Mouse (Mus musculus) frontal cortex, postnatal 36 days (tissue): ENCODE results near the gene Calcrl.
"Not testable (repeated sequence)": the region's sequence is repeated elsewhere in the genome, so short reads cannot be mapped to it uniquely, and the experiment has no call there.

Experiments used
- DNase-seq, 2 experiments: peaks; one replicate each; pipeline ENCODE4 v3.0.0; 2022; ENCODE audit warnings: low spot score in 2 of 2

Calcrl gene

DNA sequence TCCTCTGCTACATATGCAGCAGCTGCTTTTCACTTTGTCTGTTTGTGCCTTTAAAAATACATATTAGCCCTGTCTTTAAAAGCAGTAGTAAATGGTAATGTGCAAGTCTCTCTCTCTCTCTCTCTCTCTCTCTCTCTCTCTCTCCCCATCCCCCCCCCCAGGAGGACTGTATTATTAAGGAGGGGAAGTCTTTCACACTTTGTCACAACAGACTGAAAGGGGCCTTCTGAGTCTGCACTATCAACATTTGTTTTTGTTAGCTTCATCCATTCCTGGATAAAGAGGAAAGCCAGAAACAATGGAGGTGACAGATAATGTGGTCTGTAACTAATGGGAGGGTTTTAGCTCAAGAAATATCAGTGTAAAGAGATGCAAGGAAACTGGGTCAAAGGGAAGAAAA is 36.1 kb downstream of the Calcrl start:
- no peak for DNase-seq

DNA sequence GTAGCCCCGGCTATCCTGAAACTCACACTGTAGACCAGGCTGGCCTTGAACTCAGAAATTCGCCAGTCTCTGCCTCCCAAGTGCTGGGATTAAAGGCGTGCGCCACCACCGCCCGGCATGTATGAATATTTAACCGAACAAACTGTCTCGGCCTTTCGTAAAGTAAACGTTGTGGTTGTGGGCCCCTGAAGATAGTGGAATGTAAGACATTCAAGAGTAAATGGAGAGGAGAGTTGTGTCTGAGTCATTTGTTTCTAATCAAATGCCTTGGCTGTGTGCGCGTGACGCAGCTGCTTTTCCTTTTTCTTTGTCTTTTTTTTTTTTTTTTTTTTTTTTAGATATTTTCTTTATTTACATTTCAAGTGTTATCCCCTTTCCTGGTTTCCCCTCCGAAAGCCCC is 36.7 kb downstream of the Calcrl start:
- not testable (repeated sequence) for DNase-seq

DNA sequence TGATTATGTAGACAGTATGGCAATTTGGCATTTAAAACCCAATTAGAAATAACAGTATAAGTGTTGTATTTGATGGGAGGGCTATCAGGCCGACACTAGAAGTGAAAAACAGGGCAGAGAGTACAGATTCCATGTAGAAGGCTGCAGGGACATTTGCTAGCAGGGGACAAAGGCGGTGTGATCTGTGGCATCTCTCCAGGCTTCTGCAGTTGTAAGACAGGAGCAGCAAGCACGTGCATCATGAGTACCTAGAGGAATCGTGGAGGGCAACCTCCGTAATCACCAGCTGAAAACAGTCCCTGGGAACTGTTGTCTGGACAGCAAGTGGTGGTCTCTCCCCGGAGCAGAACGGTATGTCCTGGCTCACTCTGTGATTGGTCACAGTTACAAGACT is 37.2 kb downstream of the Calcrl start:
- no peak for DNase-seq

DNA sequence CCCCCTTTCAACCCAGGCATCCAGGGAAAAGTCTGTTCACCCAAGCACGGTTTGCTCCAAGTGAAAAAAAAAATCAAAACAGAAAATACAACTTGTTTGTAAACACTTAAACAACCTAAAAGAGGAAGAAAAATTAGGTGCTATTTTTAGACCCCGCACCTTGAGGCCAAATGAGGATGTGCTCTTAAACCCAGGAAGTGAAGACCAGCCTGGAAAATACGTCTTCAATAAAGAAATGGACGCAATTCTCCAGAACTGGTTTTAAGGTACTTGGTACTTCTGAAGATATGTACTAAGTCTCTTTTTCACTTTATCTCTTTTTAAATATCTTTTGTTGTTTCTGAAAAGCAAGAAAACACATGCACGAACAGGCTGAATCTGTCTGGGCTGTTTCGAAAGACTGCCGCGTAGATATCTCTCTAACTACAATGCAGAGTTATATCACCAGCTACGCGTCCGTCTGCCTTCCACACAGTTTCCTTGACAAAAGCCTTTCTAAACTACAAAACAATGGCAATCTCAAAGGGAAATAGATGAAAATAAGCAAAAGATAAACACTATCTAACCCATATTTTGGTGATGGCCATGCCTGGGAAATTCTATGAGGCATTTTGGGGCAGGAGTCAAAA is 37.7 kb downstream of the Calcrl start:
- no peak for DNase-seq

DNA sequence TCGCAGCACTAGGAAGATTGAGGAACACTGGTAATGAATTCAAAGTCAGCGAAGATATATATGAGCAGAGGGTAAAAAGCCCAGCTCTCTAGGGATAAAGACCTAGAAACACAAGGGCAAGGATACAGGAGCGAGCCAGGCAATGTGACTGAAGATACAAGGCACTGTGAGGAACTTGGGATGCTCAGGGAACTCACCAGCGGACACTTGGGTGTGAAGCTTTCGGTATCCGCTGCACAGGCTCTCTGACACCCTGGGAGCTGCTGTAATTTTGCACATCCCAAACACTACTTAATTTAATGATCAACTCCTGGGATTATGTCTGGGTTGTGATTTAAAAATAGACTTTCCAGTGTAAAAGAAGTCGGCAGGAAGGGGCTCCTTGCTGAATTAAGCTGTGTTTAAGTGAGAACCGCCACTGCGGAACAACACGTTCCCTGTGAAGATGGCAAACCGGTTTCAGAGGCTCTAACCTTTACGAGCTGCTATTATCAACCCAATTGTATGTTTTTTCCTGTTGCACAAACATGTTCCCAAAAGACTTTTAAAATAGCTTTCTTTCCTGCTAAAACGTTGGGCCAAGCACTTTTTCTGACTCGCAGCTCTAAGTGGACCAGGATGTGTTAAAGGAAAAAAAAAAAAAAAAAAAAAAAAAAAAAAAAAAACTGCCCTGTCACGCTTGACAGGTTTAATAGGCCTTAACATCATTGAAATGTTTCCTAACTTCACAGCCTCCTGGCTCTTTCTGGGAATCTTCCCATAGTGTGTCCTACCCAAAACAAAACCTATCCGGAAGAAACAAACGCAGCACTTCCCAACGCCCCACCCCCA is 38.4 kb downstream of the Calcrl start:
- no peak for DNase-seq

DNA sequence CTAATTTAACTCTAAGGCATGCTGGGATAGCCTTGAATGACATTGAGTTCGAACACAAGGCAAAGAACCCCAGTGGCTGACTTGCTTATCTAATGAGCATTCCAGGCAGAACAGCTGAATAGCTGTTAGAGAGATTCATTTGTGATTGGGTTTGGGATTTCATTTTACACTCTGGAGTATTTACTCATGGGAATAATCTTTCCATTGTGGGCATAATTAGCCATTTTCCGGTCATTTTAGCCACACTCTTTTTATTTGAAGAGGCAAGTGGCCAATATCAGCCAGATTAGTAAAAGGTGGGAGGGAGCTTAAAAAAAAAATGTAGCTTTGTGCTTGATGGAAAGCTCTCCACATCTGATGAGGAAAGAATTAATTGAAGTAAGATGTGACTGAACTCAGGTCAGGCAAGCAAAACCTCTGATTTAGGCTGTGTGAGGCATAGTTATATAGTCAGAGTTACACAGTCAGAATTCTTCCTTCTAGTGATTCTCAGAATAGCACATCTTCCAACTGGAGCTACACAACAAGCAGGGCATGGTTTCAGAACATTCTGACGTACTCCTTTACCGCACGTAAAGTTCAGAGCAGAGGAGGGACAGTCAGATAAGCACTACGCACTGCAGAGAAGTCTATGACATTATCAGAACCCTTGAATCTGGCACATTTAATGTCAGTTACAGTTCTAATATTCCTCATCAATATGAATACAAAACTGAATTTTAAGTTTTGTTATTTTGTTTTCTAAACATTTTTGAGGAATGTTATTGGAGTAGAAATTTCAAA is 40.1 kb downstream of the Calcrl start:
- DNase-seq = no peak

DNA sequence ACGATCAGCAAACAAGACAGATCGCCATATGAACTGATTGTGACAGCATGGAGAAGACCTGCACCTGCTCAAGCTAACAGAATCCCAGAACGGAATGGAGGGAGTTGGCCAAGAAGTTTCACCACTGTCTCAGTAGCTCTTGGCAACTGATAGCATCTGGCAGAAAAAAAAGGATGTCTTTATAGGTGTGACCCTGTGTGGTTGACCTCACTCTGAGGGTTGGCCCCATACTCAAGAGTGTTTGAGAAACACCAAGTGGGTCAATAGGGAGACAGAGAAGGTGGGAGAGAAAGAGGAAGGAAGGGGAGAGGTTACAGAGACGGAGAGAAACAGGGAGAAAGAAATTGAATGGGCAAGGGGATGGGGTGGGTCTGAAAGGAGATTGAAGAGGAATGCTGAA is 41.4 kb downstream of the Calcrl start:
- DNase-seq = no peak

DNA sequence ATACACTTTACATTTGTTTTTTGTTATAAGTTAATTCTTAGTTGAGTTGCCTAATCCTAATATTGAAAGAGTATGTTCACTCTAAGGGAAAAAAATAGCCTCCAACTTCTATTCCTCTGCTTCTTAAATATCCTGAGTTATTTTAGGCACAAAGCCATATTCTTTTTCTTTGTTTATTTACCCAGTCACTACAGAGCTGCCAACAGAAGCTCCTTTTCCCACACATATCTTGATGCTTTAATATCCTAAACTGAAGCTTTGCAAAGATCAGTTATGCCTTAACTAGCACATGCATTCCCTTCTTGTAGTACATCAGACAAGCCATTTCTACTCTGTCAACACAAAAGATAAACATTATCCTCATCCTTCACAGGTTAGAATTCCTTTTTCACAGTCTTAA is 42.7 kb downstream of the Calcrl start:
- no peak for DNase-seq

DNA sequence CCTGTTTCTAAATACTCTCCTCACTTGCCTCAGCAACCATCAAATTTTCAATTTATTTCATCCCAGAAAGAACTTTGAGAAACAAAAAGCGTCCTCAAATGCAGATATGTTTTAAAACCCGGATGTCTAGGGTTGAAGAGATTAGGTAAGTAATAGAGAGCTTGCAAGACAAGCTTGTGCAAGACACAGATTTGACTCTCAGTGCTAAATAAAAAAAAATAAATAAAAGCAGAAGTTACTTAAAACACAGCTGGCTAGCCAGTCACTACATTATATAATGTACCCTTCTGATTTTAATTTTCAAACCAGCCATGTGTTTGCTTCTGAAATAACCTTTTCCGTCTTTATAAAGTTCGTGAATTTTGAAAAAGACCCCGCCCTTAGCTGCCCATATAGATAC is 43.2 kb downstream of the Calcrl start:
- no peak for DNase-seq

DNA sequence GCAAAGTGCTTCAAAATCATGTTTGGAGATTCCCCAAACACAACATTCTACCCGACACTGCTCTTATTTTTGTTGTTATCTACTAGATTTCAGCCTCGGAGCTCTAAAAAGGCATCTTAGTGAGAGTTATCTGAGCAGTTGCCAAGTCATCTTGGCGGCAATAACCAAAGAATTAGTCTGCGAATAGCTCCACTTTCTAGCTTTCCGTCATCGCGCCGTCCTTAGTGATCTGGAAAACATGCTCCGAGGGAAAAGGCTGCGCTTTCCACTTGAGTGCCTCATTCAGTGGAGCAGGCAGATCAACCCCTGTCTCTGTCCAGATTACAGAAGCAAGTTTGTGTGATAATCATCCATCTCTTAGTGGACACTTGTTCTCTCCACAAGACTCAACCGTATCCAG is 44.4 kb downstream of the Calcrl start:
- DNase-seq = no peak

DNA sequence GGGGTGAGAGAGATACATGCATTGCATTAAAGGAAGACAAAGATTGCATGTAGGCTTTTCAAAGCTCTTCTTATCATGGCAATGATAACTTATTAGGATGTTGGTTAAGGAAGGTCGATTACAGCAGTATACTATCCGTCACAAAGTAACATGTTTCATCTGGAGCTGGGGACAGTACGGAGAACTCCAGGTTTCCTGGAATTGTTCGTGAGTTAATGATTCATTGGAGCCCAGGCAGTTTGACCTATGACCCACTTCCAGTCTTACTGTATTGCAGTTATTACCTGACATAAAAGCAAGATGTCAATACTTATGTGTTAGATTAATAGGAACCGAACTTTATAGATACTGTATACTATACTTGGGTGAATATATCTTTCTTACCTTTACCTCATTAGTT is 46.5 kb downstream of the Calcrl start:
- DNase-seq = no peak

DNA sequence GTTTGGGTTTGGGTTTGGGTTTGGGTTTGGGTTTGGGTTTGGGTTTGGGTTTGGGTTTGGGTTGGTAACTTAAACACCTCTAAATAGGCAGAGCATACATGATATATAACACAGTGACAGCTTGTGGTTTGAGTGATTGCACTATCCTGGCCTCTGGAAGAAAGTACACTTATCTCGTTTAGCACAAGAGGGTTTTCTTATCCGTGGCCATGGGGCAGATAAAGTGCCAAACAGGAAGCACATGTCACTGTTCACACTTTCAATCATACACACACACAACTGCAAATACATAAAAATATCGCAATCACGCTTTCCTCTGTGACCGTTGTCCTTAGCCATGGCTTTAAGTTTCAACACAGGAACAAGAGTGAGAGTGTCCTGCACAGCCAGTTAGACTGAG is 56.0 kb downstream of the Calcrl start:
- DNase-seq = no peak

DNA sequence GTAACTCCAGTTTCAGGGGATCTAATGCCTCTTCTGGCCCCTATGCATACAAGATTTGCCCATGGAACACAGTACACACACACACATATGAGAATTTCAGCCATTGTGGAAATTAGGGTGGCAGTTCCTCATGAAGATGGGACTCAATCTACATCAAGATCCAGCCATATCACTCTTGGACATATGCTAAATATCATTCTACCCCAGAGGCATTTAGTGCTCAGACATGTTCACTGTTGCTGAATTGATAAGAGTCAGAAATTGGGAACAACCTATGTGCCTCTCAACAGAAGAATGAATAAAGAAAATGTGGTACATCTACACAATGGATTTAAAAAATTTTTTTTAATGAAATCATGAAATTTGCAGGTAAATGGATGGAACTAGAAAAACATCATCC is 58.5 kb downstream of the Calcrl start:
- DNase-seq = no peak

DNA sequence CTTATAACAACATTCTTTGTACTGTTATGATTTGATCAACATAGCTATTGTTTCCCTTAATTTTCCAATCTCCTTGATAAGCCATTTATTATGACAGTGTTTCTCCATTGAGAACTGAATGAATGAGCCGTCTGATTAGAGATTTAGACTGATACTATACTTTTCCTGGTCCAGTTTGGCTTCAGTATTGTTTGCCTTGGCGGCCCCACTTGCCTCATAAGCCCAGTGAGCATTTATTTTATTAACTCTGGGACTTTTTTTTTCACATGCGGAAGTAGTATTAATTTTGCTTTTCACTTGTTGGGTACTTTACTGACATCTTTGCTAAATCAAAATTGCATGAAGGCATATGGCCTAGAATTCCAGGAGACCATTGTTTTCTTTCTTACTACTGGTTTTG is 59.9 kb downstream of the Calcrl start:
- no peak for DNase-seq

DNA sequence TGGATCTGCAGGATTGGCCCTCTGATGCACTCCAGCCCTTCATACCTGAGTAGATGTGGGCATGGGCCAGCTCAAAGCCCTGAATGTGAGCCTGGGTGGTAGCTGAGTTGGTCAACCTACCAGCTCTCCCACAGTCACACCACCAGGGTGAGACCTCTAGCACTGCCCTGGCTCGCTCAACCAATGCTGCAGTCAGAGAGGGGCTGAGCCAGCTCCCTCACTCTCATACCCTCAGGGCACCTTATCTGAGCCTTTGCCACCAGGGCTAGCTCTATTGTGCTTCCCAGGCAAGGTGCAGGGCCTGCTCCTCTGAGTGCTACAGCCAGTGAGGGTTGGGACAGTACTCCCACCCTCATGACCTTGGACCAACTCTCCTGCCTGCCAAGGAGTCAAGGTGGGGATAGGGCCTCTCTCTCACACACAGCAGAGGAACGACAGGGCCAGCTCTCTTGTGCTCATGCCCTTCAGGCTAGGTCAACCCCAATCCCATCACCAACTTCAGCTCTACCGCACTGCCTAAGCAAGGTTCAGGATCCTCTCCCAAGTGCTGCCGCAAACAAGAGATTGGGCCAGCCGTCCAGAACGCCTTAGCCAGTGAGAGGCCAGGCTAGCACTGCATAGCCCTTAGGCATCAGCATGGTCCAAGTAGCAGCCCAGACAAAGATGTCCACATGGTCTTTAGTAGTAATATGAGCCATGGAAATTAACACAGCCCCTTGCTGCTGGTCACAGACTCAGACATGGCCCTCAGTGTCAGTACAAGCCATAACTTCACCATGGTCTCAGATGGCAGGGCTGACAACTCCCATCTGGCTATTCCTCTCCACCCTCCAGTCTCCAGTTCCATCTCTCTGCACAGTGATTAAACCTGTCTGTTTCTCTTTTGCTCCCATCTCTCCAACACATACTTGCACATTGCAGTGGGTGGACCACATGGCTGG is 62.2 kb downstream of the Calcrl start:
- DNase-seq = no peak

DNA sequence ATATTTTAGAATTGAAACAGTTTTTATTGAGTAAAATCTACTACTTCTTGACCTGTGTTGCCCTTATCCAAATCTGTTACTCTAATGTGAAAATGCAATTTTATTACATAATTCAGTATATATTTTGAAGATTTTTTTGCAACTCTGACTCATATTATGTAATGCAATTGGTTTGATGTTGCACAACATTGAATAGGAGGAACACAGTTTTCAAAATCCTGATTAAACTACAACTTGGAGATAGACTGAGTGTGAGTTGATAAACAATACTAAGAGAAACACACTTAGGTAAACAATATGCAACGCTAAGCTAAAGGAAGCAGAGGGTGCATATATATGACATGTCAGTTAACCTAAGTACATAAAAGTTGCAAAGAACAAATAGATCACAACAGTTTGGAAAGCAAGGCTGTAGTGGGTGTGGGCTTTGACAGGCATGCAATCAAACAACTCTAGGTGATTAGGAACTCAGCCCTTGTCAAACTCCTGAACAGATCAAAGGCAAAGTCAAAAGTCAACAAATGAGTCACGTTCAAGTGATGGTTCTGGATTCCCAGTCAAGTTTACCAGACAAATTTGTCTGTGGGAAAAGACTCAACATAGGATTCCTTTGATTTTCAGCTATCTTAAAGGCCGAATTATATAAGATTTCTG is 66.4 kb downstream of the Calcrl start:
- no peak for DNase-seq

DNA sequence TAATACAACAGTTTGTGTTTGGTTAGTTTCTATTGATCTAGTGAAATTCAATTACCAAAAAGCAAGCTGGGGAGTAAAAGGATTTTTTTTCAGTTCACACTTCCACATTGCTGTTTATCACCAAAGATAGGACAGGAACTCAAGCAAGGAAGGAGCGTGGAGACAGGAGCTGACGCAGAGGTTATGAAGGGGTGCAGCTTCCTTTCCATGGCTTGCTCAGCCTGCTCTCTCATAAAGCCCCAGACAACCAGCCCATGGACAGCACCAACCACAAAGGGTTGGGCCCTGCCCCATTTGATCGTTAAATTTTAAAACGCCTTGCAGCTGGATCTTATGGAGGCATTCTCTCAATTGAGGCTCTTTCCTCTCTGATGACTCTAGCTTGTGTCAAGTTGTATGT is 69.9 kb downstream of the Calcrl start:
- no peak for DNase-seq

DNA sequence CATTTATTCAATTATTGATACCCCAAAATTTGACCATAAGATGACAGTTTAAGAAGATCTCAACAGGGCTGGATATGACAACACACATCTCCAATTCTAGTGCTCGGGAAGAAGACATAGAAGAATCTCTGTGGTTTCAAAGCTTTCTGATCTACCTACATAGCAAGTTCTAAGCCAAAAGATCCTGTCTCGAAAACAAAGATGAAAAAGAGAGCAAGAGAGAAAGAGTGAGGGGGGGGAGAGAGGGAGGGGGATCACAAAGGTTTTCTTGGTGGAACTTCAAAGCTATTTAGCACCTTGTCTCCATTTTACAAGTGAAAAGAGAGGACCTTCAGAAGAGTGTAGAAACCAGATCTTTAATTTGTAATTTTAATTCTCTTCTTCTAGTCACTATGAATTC is 77.8 kb downstream of the Calcrl start:
- no peak for DNase-seq

DNA sequence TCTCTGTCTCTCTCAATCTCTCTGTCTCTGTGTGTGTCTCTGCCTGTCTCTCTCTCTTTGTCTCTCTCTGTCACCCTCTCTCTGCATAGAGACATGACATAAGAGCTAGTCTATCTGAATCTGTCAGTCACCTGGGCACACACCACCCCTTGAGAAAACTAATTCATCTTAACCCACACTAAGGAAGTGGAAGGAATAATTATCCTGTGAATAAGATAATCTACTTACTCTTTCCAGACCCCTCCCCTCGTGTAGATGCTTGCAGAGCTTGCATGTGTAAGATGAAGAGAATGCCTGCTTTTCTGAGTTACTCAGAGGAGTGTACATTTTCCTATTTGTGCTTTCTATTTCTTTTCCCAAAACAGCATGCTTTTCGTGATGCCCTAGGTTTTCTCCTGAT is 81.5 kb downstream of the Calcrl start:
- no peak for DNase-seq

DNA sequence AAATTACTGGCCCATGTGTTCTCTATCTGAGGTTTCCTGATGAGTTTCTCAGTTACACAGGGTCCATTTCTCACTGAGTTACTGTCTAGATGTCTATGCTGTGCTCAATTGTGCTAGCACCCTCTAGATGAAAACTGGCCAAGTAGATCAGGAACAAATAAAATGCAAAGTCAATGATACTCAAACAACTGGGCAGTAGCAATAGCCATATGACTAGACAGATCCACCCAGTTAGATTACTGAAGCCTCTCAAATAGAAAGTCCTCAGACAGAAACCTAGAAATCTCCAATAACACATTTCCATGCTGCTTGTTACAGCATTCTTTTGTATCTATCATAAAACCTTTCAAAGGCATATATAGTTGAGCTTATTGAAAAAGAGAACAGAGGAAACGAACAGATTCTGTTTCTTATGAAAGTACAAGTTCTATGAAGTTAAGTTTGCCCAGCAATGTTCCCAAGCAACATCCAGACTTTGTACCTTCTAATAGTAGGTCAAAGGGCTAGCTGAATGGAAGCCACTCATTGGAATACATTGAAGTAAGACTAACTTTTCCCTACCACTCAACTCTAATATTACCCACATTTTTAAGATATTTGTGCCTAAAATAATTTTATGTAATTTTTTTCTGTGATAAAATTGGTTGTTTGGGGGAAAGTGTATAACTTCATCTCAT is 87.3 kb downstream of the Calcrl start:
- no peak for DNase-seq

DNA sequence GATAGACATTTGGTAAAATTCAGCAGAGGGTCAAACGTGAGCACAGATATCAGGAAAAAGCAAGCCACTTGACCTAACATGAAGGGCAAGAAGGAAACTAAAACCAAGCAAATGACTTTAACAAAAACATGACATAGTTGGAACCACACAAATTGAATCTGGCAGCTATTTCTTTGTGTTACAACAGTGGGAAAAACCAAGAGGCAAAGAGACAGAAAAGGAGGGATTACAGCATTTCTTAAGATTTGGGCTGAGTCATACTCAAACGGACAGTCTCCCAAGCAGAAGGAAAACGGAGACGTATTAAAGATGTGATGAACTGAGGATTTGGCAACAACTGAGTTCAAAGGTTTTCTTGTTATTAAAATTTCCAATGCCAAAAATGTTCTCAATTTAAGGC is 88.9 kb downstream of the Calcrl start:
- DNase-seq = no peak
